Mouse (Mus musculus) midbrain, embryonic 13.5 days (tissue): Measurements from ENCODE around the gene Gm13278. TPM values are rescaled to one million over a fixed set of nuclear protein-coding genes. Genes with fewer than 3 reads are reported as not detected.
"Not testable (repeated sequence)": the region's sequence is repeated elsewhere in the genome, so short reads cannot be mapped to it uniquely, and the experiment has no call there.

ENCODE experiments used
- ATAC-seq: fragments of 200-750 bp; cut with Nextera tagmentation; 2 replicates; pipeline ENCODE4 v1.8.0; 2017; ENCODE audit warnings: mild to moderate bottlenecking, moderate TSS enrichment, moderate library complexity
- H3K27ac ChIP-seq: fragments of 300-500 bp; sonication (generic); 2 replicates; pipeline ENCODE4 v1.5.1; 2015; ENCODE audit warnings: inconsistent platforms, mild to moderate bottlenecking, moderate library complexity
- H3K27me3 ChIP-seq: fragments of 300-500 bp; sonication (generic); 2 replicates; pipeline ENCODE4 v1.6.1; 2015; ENCODE audit warnings: mild to moderate bottlenecking, inconsistent platforms
- H3K36me3 ChIP-seq: fragments of 300-500 bp; sonication (generic); 2 replicates; pipeline ENCODE4 v1.6.1; 2015; ENCODE audit warnings: mild to moderate bottlenecking, inconsistent platforms
- H3K4me1 ChIP-seq: fragments of 300-500 bp; sonication (generic); replicated peaks from 2 replicates; pipeline ENCODE4 v1.6.1; 2015; ENCODE audit warnings: inconsistent platforms
- H3K4me2 ChIP-seq: fragments of 300-500 bp; sonication (generic); replicated peaks from 2 replicates; pipeline ENCODE4 v1.6.1; 2015; ENCODE audit warnings: moderate library complexity, mild to moderate bottlenecking, inconsistent platforms
- H3K4me3 ChIP-seq: fragments of 300-500 bp; sonication (generic); replicated peaks from 2 replicates; pipeline ENCODE4 v1.5.1; 2015; ENCODE audit warnings: mild to moderate bottlenecking, inconsistent platforms
- H3K9ac ChIP-seq: fragments of 300-500 bp; sonication (generic); replicated peaks from 2 replicates; pipeline ENCODE4 v1.6.1; 2015; ENCODE audit warnings: mild to moderate bottlenecking, inconsistent platforms
- H3K9me3 ChIP-seq: fragments of 300-500 bp; sonication (generic); 2 replicates; pipeline ENCODE4 v1.6.1; 2016; ENCODE audit warnings: mild to moderate bottlenecking, inconsistent platforms
- WGBS: fragments of 180-500 bp; shearing (Covaris S2); methylation state at CpG from one replicate; pipeline ENCODE4 v1.1.7; 2015; 5-methylcytosine and 5-hydroxymethylcytosine counted together
- polyA plus RNA-seq: library from polyadenylated mRNA; unstranded; fragments of >200 nt; fragmentation: Nextera tagmentation; extraction: Ambion mirVana; gene quantifications from 2 replicates; pipeline ENCODE4 v1.2.1, GENCODE M21; 2015

Gene Gm13278
- polyA plus RNA-seq, 1 experiment from 2014 or later = not detected

- not testable (repeated sequence) for H3K27ac ChIP-seq, H3K27me3 ChIP-seq, H3K4me1 ChIP-seq, ATAC-seq, H3K4me3 ChIP-seq, H3K36me3 ChIP-seq, H3K4me2 ChIP-seq, H3K9me3 ChIP-seq, H3K9ac ChIP-seq
- 56% methylated on average over 9 of the region's 9 CpGs for WGBS
Measured at GRCm38 (mm10) chr4:88762341-88762740, 29.0 kb upstream of the Gm13278 start.

DNA sequence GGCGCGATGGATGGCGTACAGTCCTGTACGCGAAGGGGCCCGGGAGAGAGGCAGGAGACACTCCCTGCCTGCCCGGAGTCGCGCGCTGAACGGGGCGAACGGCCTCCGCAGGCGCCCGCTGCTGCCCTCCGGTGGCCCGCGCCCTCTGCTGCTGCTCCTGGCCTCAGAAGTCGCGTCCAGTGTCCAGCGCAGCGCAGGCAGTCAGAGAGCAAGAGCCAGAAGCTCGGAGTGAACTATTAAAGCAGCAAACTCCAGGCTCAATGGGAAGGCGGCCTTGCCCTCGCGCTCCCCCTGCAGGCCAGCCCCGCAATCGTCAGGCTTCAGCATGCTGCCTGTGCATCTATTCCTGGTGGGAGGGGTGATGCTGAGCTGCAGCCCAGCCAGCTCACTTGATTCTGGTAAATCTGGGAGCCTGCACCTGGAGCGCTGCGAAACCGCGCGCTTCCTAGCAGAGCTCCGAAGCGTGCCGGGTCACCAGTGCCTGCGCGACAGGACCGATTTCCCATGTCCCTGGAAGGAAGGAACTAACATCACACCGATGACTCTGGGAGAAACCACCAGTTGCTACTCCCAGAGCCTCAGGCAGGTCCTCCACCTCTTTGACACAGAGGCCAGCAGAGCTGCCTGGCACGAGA is 27.8 kb upstream of the Gm13278 start:
- not testable (repeated sequence) for H3K4me1 ChIP-seq, H3K9me3 ChIP-seq, H3K36me3 ChIP-seq, H3K27me3 ChIP-seq, ATAC-seq, H3K27ac ChIP-seq, H3K9ac ChIP-seq
- WGBS = 4% methylated on average over 29 of the region's 42 CpGs
- H3K4me3 ChIP-seq = peak overlapping the region; percentile 36
- peak overlapping the region; percentile 59 for H3K4me2 ChIP-seq

GRCm38 (mm10) chr4:88773534-88773933 is 17.8 kb upstream of the Gm13278 start, which contains the start of gene Gm13290:
Gene Gm13290 (plus strand): TSS chr4:88773834.
- H3K4me2 ChIP-seq, H3K9ac ChIP-seq, ATAC-seq, H3K27ac ChIP-seq, H3K9me3 ChIP-seq, H3K27me3 ChIP-seq, H3K36me3 ChIP-seq, H3K4me1 ChIP-seq, H3K4me3 ChIP-seq: not testable (repeated sequence)
- WGBS = no CpG with 5 or more reads among the region's 32 CpGs

DNA sequence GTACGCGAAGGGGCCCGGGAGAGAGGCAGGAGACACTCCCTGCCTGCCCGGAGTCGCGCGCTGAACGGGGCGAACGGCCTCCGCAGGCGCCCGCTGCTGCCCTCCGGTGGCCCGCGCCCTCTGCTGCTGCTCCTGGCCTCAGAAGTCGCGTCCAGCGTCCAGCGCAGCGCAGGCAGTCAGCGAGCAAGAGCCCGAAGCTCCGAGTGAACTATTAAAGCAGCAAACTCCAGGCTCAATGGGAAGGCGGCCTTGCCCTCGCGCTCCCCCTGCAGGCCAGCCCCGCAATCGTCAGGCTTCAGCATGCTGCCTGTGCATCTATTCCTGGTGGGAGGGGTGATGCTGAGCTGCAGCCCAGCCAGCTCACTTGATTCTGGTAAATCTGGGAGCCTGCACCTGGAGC is 14.7 kb upstream of the Gm13278 start, which contains the start of gene Gm13289:
Gm13289 (plus strand) TSS at position 301 of the 400 bp plus-strand sequence.
- not testable (repeated sequence) for H3K27ac ChIP-seq, H3K27me3 ChIP-seq
- WGBS = no CpG with 5 or more reads among the region's 29 CpGs

DNA sequence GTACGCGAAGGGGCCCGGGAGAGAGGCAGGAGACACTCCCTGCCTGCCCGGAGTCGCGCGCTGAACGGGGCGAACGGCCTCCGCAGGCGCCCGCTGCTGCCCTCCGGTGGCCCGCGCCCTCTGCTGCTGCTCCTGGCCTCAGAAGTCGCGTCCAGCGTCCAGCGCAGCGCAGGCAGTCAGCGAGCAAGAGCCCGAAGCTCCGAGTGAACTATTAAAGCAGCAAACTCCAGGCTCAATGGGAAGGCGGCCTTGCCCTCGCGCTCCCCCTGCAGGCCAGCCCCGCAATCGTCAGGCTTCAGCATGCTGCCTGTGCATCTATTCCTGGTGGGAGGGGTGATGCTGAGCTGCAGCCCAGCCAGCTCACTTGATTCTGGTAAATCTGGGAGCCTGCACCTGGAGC is 11.8 kb upstream of the Gm13278 start, which contains the start of gene Gm13272:
Gm13272 (plus strand) TSS at position 301 of the 400 bp plus-strand sequence.
- not testable (repeated sequence) for H3K9ac ChIP-seq, H3K4me3 ChIP-seq, H3K4me1 ChIP-seq, H3K4me2 ChIP-seq, H3K27ac ChIP-seq, H3K9me3 ChIP-seq, ATAC-seq, H3K27me3 ChIP-seq, H3K36me3 ChIP-seq
- WGBS = no CpG with 5 or more reads among the region's 29 CpGs

More for the DNA sequence above, 14.7 kb upstream of the Gm13278 start, which contains the start of gene Gm13289:
- not testable (repeated sequence) for H3K36me3 ChIP-seq, H3K4me2 ChIP-seq, ATAC-seq, H3K9me3 ChIP-seq, H3K4me3 ChIP-seq, H3K4me1 ChIP-seq, H3K9ac ChIP-seq

DNA sequence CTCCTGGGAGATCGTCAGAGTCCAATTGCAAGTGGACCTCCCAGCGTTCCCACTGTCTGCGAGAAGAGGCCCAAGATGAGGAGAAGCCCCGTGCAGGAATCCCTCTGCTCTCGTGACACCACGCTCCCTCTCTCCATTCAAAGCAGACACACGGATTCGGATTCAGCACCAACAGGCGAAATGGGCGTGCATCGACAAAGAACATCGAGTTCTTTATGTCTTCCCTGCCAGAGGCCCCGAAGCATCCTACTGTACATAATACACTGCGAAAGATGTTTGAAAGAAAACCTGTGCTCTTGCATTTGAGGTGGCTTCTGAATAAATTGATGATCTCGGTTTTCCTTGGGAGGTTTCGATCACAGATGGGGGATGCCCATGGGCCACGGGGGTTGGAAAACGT is 11.0 kb upstream of the Gm13278 start:
- not testable (repeated sequence) for H3K27ac ChIP-seq, H3K4me3 ChIP-seq, H3K4me1 ChIP-seq, ATAC-seq, H3K4me2 ChIP-seq, H3K9me3 ChIP-seq, H3K9ac ChIP-seq, H3K27me3 ChIP-seq, H3K36me3 ChIP-seq
- WGBS = 54% methylated on average over 16 of the region's 18 CpGs

DNA sequence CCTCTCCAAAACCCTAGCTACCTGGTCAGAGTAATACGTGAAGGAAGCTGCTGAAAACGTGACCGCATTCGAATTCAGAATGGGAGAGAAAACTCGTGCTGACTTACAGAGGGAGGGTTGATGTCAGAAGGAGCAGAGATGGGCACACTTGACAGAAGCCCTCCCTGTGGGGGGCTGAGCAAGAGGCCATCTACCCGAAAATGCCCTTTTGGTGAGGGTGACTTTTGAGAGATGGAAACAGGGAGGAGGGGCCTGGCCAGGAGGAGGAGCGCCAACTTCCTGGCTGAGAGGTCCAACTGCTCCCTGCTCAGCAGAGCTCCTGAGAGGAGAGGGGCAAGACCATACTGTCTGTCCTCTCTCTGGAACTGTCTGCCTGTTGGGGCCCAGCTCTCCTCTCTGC is 9.5 kb upstream of the Gm13278 start, which contains the start of gene Ifnz:
Ifnz (plus strand) TSS at position 301 of the 400 bp plus-strand sequence.
- not testable (repeated sequence) for H3K9me3 ChIP-seq
- 12% methylated on average over 4 of the region's 7 CpGs for WGBS

DNA sequence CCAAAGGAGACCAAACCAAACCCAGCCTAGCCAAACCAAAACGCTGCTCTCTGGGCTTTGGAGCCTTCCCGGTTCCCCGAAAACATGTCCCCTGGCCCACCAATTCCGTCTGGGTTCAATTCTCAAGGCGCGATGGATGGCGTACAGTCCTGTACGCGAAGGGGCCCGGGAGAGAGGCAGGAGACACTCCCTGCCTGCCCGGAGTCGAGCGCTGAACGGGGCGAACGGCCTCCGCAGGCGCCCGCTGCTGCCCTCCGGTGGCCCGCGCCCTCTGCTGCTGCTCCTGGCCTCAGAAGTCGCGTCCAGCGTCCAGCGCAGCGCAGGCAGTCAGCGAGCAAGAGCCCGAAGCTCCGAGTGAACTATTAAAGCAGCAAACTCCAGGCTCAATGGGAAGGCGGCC is 9.0 kb upstream of the Gm13278 start:
- not testable (repeated sequence) for H3K4me1 ChIP-seq, H3K9me3 ChIP-seq, H3K9ac ChIP-seq, H3K36me3 ChIP-seq, H3K4me3 ChIP-seq, H3K27ac ChIP-seq, ATAC-seq, H3K27me3 ChIP-seq
- 0% methylated on average over 15 of the region's 31 CpGs for WGBS
- H3K4me2 ChIP-seq = peak overlapping the region; percentile 41

More for the DNA sequence above, 9.5 kb upstream of the Gm13278 start, which contains the start of gene Ifnz:
- not testable (repeated sequence) for ATAC-seq, H3K27me3 ChIP-seq, H3K4me3 ChIP-seq, H3K27ac ChIP-seq, H3K36me3 ChIP-seq, H3K4me1 ChIP-seq, H3K9ac ChIP-seq
- peak within 1 kb of the TSS; percentile 41 for H3K4me2 ChIP-seq

- H3K4me2 ChIP-seq, H3K4me3 ChIP-seq: not testable (repeated sequence)
- WGBS = no CpG with 5 or more reads among the region's 27 CpGs
Measured at GRCm38 (mm10) chr4:88785409-88785808, 5.9 kb upstream of the Gm13278 start, which contains the start of gene Gm13276. Gene Gm13276 (plus strand): TSS chr4:88785709.

DNA sequence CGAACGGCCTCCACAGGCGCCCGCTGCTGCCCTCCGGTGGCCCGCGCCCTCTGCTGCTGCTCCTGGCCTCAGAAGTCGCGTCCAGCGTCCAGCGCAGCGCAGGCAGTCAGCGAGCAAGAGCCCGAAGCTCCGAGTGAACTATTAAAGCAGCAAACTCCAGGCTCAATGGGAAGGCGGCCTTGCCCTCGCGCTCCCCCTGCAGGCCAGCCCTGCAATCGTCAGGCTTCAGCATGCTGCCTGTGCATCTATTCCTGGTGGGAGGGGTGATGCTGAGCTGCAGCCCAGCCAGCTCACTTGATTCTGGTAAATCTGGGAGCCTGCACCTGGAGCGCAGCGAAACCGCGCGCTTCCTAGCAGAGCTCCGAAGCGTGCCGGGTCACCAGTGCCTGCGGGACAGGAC is 2.9 kb upstream of the Gm13278 start, which contains the start of gene Gm13277:
Gm13277 (plus strand) TSS at position 231 of the 400 bp plus-strand sequence.
- WGBS = 0% methylated on average over 3 of the region's 28 CpGs
- not testable (repeated sequence) for H3K4me2 ChIP-seq, H3K27me3 ChIP-seq

More at GRCm38 (mm10) chr4:88785409-88785808, 5.9 kb upstream of the Gm13278 start, which contains the start of gene Gm13276:
- not testable (repeated sequence) for H3K27me3 ChIP-seq, ATAC-seq, H3K27ac ChIP-seq, H3K9me3 ChIP-seq, H3K4me1 ChIP-seq, H3K36me3 ChIP-seq, H3K9ac ChIP-seq

DNA sequence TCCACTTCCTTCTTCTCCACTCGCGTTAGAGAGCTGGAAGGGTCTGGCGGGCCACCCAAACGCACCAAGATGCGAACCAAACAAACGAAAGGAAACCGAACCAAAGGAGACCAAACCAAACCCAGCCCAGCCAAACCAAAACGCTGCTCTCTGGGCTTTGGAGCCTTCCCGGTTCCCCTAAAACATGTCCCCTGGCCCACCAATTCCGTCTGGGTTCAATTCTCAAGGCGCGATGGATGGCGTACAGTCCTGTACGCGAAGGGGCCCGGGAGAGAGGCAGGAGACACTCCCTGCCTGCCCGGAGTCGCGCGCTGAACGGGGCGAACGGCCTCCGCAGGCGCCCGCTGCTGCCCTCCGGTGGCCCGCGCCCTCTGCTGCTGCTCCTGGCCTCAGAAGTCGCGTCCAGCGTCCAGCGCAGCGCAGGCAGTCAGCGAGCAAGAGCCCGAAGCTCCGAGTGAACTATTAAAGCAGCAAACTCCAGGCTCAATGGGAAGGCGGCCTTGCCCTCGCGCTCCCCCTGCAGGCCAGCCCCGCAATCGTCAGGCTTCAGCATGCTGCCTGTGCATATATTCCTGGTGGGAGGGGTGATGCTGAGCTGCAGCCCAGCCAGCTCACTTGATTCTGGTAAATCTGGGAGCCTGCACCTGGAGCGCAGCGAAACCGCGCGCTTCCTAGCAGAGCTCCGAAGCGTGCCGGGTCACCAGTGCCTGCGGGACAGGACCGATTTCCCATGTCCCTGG is 2.8 kb downstream of the Gm13278 start, which contains the start of gene Gm13275:
Gm13275 (plus strand) TSS at position 552 of the 740 bp plus-strand sequence.
- H3K4me3 ChIP-seq, H3K9me3 ChIP-seq, H3K27ac ChIP-seq, H3K4me1 ChIP-seq, H3K4me2 ChIP-seq, ATAC-seq, H3K9ac ChIP-seq, H3K27me3 ChIP-seq, H3K36me3 ChIP-seq: not testable (repeated sequence)
- WGBS = 0% methylated on average over 9 of the region's 52 CpGs

More for the DNA sequence above, 2.9 kb upstream of the Gm13278 start, which contains the start of gene Gm13277:
- not testable (repeated sequence) for H3K36me3 ChIP-seq, H3K4me3 ChIP-seq, H3K9me3 ChIP-seq, H3K4me1 ChIP-seq, H3K27ac ChIP-seq, ATAC-seq, H3K9ac ChIP-seq

DNA sequence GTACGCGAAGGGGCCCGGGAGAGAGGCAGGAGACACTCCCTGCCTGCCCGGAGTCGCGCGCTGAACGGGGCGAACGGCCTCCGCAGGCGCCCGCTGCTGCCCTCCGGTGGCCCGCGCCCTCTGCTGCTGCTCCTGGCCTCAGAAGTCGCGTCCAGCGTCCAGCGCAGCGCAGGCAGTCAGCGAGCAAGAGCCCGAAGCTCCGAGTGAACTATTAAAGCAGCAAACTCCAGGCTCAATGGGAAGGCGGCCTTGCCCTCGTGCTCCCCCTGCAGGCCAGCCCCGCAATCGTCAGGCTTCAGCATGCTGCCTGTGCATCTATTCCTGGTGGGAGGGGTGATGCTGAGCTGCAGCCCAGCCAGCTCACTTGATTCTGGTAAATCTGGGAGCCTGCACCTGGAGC is 5.7 kb downstream of the Gm13278 start, which contains the start of gene Gm13279:
Gm13279 (plus strand) TSS at position 301 of the 400 bp plus-strand sequence.
- not testable (repeated sequence) for H3K36me3 ChIP-seq
- WGBS = no CpG with 5 or more reads among the region's 28 CpGs

More for the DNA sequence above, 5.7 kb downstream of the Gm13278 start, which contains the start of gene Gm13279:
- H3K4me1 ChIP-seq, ATAC-seq, H3K9ac ChIP-seq, H3K9me3 ChIP-seq, H3K4me3 ChIP-seq, H3K27me3 ChIP-seq, H3K27ac ChIP-seq, H3K4me2 ChIP-seq: not testable (repeated sequence)
